Mouse (Mus musculus): ENCODE measurements around the gene Tlr11.

The Tlr11 gene

GRCm38 (mm10) chr14:50357593-50357992 lies at the start of gene Tlr11:
TSS of gene Tlr11 (plus strand) at chr14:50357914.
- no peak for DNase-seq (ENCODE audit: low read depth in 1 of 2, low spot score in 2 of 2)

- DNase-seq (ENCODE audit: low read depth in 1 of 2, low spot score in 2 of 2): no peak
These were observed 31.1 kb upstream of the Tlr11 start, which contains the start of gene Olfr734 for GRCm38 (mm10) chr14:50326661-50327060. TSS of gene Olfr734 (minus strand) at chr14:50326761.

GRCm38 (mm10) chr14:50348796-50349195 lies 8.9 kb upstream of the Tlr11 start, which contains the start of gene Olfr735:
TSS of gene Olfr735 (minus strand) at chr14:50348872.
- DNase-seq (ENCODE audit: low read depth in 1 of 2, low spot score in 2 of 2): no peak

GRCm38 (mm10) chr14:50352438-50352837 lies 5.3 kb upstream of the Tlr11 start:
- no peak for DNase-seq (ENCODE audit: low read depth in 1 of 2, low spot score in 2 of 2)

GRCm38 (mm10) chr14:50356725-50357124 lies 989 bp upstream of the Tlr11 start:
- DNase-seq (ENCODE audit: low read depth in 1 of 2, low spot score in 2 of 2): no peak

- DNase-seq (ENCODE audit: low read depth in 1 of 2, low spot score in 2 of 2): no peak
These were observed 2.8 kb downstream of the Tlr11 start for GRCm38 (mm10) chr14:50360480-50360879.

GRCm38 (mm10) chr14:50363561-50363960 lies 5.8 kb downstream of the Tlr11 start:
- DNase-seq (ENCODE audit: low read depth in 1 of 2, low spot score in 2 of 2): no peak

GRCm38 (mm10) chr14:50380863-50381262 lies 23.1 kb downstream of the Tlr11 start, which contains the start of gene Olfr736:
TSS of gene Olfr736 (plus strand) at chr14:50381163.
- DNase-seq (ENCODE audit: low read depth in 1 of 2, low spot score in 2 of 2): no peak

GRCm38 (mm10) chr14:50407268-50407667 lies 49.6 kb downstream of the Tlr11 start, which contains the start of gene Olfr738:
TSS of gene Olfr738 (plus strand) at chr14:50407568.
- no peak for DNase-seq (ENCODE audit: low read depth in 1 of 2, low spot score in 2 of 2)

Measured in monocyte, adult 2 months (primary cell).